Mouse (Mus musculus) stomach, embryonic 14.5 days (tissue): ENCODE data around the gene Iqsec1. TPM values are rescaled to one million over a fixed set of nuclear protein-coding genes. Genes with fewer than 3 reads are reported as not detected.

Experiments used
- ATAC-seq: fragments of 200-750 bp; cut with Nextera tagmentation; 2 replicates; pipeline ENCODE4 v1.8.0; 2017; ENCODE audit warnings: low read depth, moderate TSS enrichment; ENCODE audit not compliant: insufficient number of reproducible peaks, insufficient read depth, low FRiP score
- H3K27ac ChIP-seq: fragments of 300-500 bp; sonication (generic); 2 replicates; pipeline ENCODE4 v1.5.1; 2014; ENCODE audit warnings: mild to moderate bottlenecking, low read length, moderate library complexity, mixed read lengths
- H3K27me3 ChIP-seq: fragments of 300-500 bp; sonication (generic); 2 replicates; pipeline ENCODE4 v1.6.1; 2014; ENCODE audit warnings: low read length, control low read depth, mixed read lengths; ENCODE audit not compliant: control insufficient read depth, insufficient read depth
- H3K36me3 ChIP-seq: fragments of 300-500 bp; sonication (generic); 2 replicates; pipeline ENCODE4 v1.6.1; 2014; ENCODE audit warnings: mild to moderate bottlenecking, control low read depth, low read length, moderate library complexity, mixed read lengths; ENCODE audit not compliant: control insufficient read depth, insufficient read depth
- H3K4me1 ChIP-seq: fragments of 300-500 bp; sonication (generic); 2 replicates; pipeline ENCODE4 v1.6.1; 2014; ENCODE audit warnings: low read length, control low read depth, mixed read lengths; ENCODE audit not compliant: control insufficient read depth, insufficient read depth
- H3K4me2 ChIP-seq: fragments of 300-500 bp; sonication (generic); replicated peaks from 2 replicates; pipeline ENCODE4 v1.6.1; 2014; ENCODE audit warnings: low read depth, low read length, control low read depth
- H3K4me3 ChIP-seq: fragments of 300-500 bp; sonication (generic); 2 replicates; pipeline ENCODE4 v1.5.1; 2014; ENCODE audit warnings: low read depth, low read length, control low read depth
- H3K9ac ChIP-seq: fragments of 300-500 bp; sonication (generic); replicated peaks from 2 replicates; pipeline ENCODE4 v1.6.1; 2014; ENCODE audit warnings: low read depth, mild to moderate bottlenecking, control low read depth, low read length, moderate library complexity, mixed read lengths
- H3K9me3 ChIP-seq: fragments of 300-500 bp; sonication (generic); 2 replicates; pipeline ENCODE4 v1.6.1; 2016; ENCODE audit warnings: low read depth, low read length, control low read depth; ENCODE audit not compliant: control insufficient read depth
- WGBS: fragments of 180-500 bp; shearing (Covaris S2); extraction: QIAGEN DNeasy Blood & Tissue Kit; methylation state at CpG from one replicate; pipeline ENCODE4 v1.1.7; 2014; 5-methylcytosine and 5-hydroxymethylcytosine counted together
- polyA plus RNA-seq: library from polyadenylated mRNA; unstranded; fragments of >200 nt; fragmentation: Nextera tagmentation; extraction: Ambion mirVana; gene quantifications from 2 replicates; pipeline ENCODE4 v1.2.1, GENCODE M21; 2014

Iqsec1 gene
- polyA plus RNA-seq, 1 experiment from 2014 or later, result 16.0 TPM

GRCm38 (mm10) chr6:90777302-90777701 is 211.2 kb downstream of the Iqsec1 start:
- H3K4me2 ChIP-seq, result no peak overlapping the region
- no peak overlapping the region for H3K27ac ChIP-seq
- peaks cover 9% of the 10 kb centered on the region for H3K4me1 ChIP-seq
- H3K9me3 ChIP-seq, result no peaks in the 10 kb centered on the region
- no peaks in the 10 kb centered on the region for H3K36me3 ChIP-seq
- H3K4me3 ChIP-seq, result no peak overlapping the region
- no peak for ATAC-seq
- 73% methylated on average over 1 of the region's 1 CpGs for WGBS
- no peak overlapping the region for H3K9ac ChIP-seq
- no peaks in the 10 kb centered on the region for H3K27me3 ChIP-seq

- Histone ChIP-seq H3K4me3 (no peak overlapping the region), H3K4me2 (no peak overlapping the region), H3K4me1 (no peaks in the 10 kb centered on the region), H3K9me3 (no peaks in the 10 kb centered on the region), H3K36me3 (no peaks in the 10 kb centered on the region), H3K27me3 (no peaks in the 10 kb centered on the region), H3K27ac (no peak overlapping the region), H3K9ac (no peak overlapping the region)
- ATAC-seq, result no peak
- WGBS, result 85% methylated on average over 1 of the region's 1 CpGs
These were observed 212.9 kb downstream of the Iqsec1 start for GRCm38 (mm10) chr6:90775606-90776005.

GRCm38 (mm10) chr6:90773811-90774233 is 214.7 kb downstream of the Iqsec1 start:
- H3K4me3 ChIP-seq, result no peak overlapping the region
- H3K9ac ChIP-seq, result no peak overlapping the region
- H3K27ac ChIP-seq, result no peak overlapping the region
- H3K9me3 ChIP-seq, result no peaks in the 10 kb centered on the region
- no peaks in the 10 kb centered on the region for H3K36me3 ChIP-seq
- no peaks in the 10 kb centered on the region for H3K27me3 ChIP-seq
- no peak overlapping the region for H3K4me2 ChIP-seq
- no peak for ATAC-seq
- no peaks in the 10 kb centered on the region for H3K4me1 ChIP-seq

- Histone ChIP-seq H3K36me3 (no peaks in the 10 kb centered on the region), H3K4me2 (no peak overlapping the region), H3K27me3 (no peaks in the 10 kb centered on the region), H3K9ac (no peak overlapping the region), H3K9me3 (no peaks in the 10 kb centered on the region), H3K27ac (no peak overlapping the region), H3K4me1 (no peaks in the 10 kb centered on the region), H3K4me3 (no peak overlapping the region)
- 76% methylated on average over 5 of the region's 5 CpGs for WGBS
- no peak for ATAC-seq
These were observed 216.4 kb downstream of the Iqsec1 start for GRCm38 (mm10) chr6:90772120-90772519.

GRCm38 (mm10) chr6:90768526-90768925 is 220.0 kb downstream of the Iqsec1 start:
- no peaks in the 10 kb centered on the region for H3K9me3 ChIP-seq
- H3K4me3 ChIP-seq, result no peak overlapping the region
- WGBS, result 70% methylated on average over 2 of the region's 2 CpGs
- no peak for ATAC-seq
- no peak overlapping the region for H3K9ac ChIP-seq
- no peak overlapping the region for H3K4me2 ChIP-seq
- no peaks in the 10 kb centered on the region for H3K36me3 ChIP-seq
- H3K27ac ChIP-seq, result no peak overlapping the region
- no peaks in the 10 kb centered on the region for H3K27me3 ChIP-seq
- H3K4me1 ChIP-seq, result peaks cover 3% of the 10 kb centered on the region

GRCm38 (mm10) chr6:90767874-90768273 is 220.6 kb downstream of the Iqsec1 start:
- 100% methylated on average over 1 of the region's 1 CpGs for WGBS
- H3K4me3 ChIP-seq, result no peak overlapping the region
- H3K27me3 ChIP-seq, result no peaks in the 10 kb centered on the region
- H3K27ac ChIP-seq, result no peak overlapping the region
- H3K4me1 ChIP-seq, result peaks cover 3% of the 10 kb centered on the region
- ATAC-seq, result no peak
- no peaks in the 10 kb centered on the region for H3K9me3 ChIP-seq
- H3K9ac ChIP-seq, result no peak overlapping the region
- H3K36me3 ChIP-seq, result no peaks in the 10 kb centered on the region
- H3K4me2 ChIP-seq, result no peak overlapping the region

GRCm38 (mm10) chr6:90764753-90765152 is 223.7 kb downstream of the Iqsec1 start:
- ATAC-seq, result no peak
- H3K36me3 ChIP-seq, result no peaks in the 10 kb centered on the region
- H3K27ac ChIP-seq, result peak overlapping the region; percentile 41; the same call in 1 of the 2 replicates
- no peaks in the 10 kb centered on the region for H3K9me3 ChIP-seq
- peaks cover 3% of the 10 kb centered on the region for H3K4me1 ChIP-seq
- no peak overlapping the region for H3K4me3 ChIP-seq
- no peak overlapping the region for H3K9ac ChIP-seq
- 83% methylated on average over 2 of the region's 2 CpGs for WGBS
- no peak overlapping the region for H3K4me2 ChIP-seq
- H3K27me3 ChIP-seq, result no peaks in the 10 kb centered on the region

- peak; percentile 78 for ATAC-seq
- 35% methylated on average over 18 of the region's 18 CpGs for WGBS
These were observed 224.4 kb downstream of the Iqsec1 start for GRCm38 (mm10) chr6:90763959-90764591.

GRCm38 (mm10) chr6:90763295-90763694 is 225.2 kb downstream of the Iqsec1 start:
- H3K27ac ChIP-seq, result no peak overlapping the region
- H3K4me2 ChIP-seq, result no peak overlapping the region
- H3K9me3 ChIP-seq, result no peaks in the 10 kb centered on the region
- H3K4me3 ChIP-seq, result no peak overlapping the region
- no peaks in the 10 kb centered on the region for H3K27me3 ChIP-seq
- peaks cover 3% of the 10 kb centered on the region for H3K4me1 ChIP-seq
- WGBS, result 82% methylated on average over 4 of the region's 4 CpGs
- H3K36me3 ChIP-seq, result no peaks in the 10 kb centered on the region
- ATAC-seq, result no peak
- no peak overlapping the region for H3K9ac ChIP-seq

More at GRCm38 (mm10) chr6:90763959-90764591, 224.4 kb downstream of the Iqsec1 start:
- H3K9ac ChIP-seq, result no peak overlapping the region
- H3K4me3 ChIP-seq, result no peak overlapping the region
- no peaks in the 10 kb centered on the region for H3K27me3 ChIP-seq
- no peak overlapping the region for H3K4me2 ChIP-seq
- no peaks in the 10 kb centered on the region for H3K9me3 ChIP-seq
- H3K36me3 ChIP-seq, result no peaks in the 10 kb centered on the region
- H3K27ac ChIP-seq, result peak overlapping the region; percentile 41; the same call in 1 of the 2 replicates
- peaks cover 3% of the 10 kb centered on the region for H3K4me1 ChIP-seq
